Mouse (Mus musculus): ENCODE results near the gene Pkib. TPM values are rescaled to one million over a fixed set of nuclear protein-coding genes. Genes with fewer than 3 reads are reported as not detected.

Pkib gene
- total and polyA plus RNA-seq, 2 experiments from 2014 or later, result 2.6 TPM; not detected in 1

DNA sequence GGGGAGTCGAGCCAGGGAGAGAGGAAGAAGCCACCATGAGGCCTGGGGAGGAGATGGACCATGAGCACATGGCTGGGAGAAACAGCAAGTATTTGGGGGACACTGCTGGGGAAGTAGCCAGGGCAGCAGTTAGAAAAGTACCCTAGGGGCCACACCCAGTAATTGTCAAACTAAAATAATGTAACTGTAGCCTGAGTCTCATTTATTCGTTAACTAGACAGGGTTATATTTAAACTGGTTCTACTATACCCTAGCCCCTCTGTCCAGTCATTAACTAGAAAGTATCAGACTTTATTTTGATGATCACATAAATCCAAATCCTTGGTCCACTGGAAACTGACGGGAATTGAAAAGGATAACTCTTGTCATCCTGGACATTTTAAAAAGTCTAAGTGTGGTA, 7.8 kb downstream of the Pkib start:
- Histone ChIP-seq H3K4me3 (ENCODE audit: low read depth, low read length) (no peak overlapping the region), H3K27me3 (ENCODE audit: control insufficient read depth, insufficient read depth, low read length) (no peaks in the 10 kb centered on the region), H3K4me1 (ENCODE audit: control insufficient read depth, insufficient read depth) (no peaks in the 10 kb centered on the region), H3K9me3 (replicated peaks; ENCODE audit: control insufficient read depth, low read length) (no peaks in the 10 kb centered on the region), H3K27ac (ENCODE audit: low read depth) (no peak overlapping the region), H3K4me2 (ENCODE audit: low read depth, low read length) (no peak overlapping the region), H3K36me3 (replicated peaks; ENCODE audit: control insufficient read depth, insufficient read depth, low read length) (no peaks in the 10 kb centered on the region), H3K9ac (replicated peaks; ENCODE audit: low read depth, low read length) (no peak overlapping the region)
- WGBS, result 56% methylated on average over 3 of the region's 3 CpGs
- ATAC-seq (ENCODE audit: insufficient read depth, low read depth) (no peak), DNase-seq (ENCODE audit: low spot score) (no peak)
- TF ChIP-seq CTCF (IDR thresholded peaks at IDR 0.05; ENCODE audit: low read depth) (no peak), EP300 (IDR thresholded peaks at IDR 0.05; ENCODE audit: low read depth) (no peak)

GRCm38 (mm10) chr10:57653297-57653696, 21.5 kb downstream of the Pkib start:
- H3K9me3 ChIP-seq (replicated peaks; ENCODE audit: control insufficient read depth, low read length), result no peaks in the 10 kb centered on the region
- H3K27me3 ChIP-seq (ENCODE audit: control insufficient read depth, insufficient read depth, low read length), result no peaks in the 10 kb centered on the region
- H3K36me3 ChIP-seq (replicated peaks; ENCODE audit: control insufficient read depth, insufficient read depth, low read length), result no peaks in the 10 kb centered on the region
- no peak for DNase-seq (ENCODE audit: low spot score)
- no peak overlapping the region for H3K4me2 ChIP-seq (ENCODE audit: low read depth, low read length)
- H3K4me3 ChIP-seq (ENCODE audit: low read depth, low read length), result no peak overlapping the region
- H3K27ac ChIP-seq (ENCODE audit: low read depth), result no peak overlapping the region
- no peaks in the 10 kb centered on the region for H3K4me1 ChIP-seq (ENCODE audit: control insufficient read depth, insufficient read depth)
- TF ChIP-seq CTCF (IDR thresholded peaks at IDR 0.05; ENCODE audit: low read depth), result no peak
- no peak for TF ChIP-seq EP300 (IDR thresholded peaks at IDR 0.05; ENCODE audit: low read depth)
- H3K9ac ChIP-seq (replicated peaks; ENCODE audit: low read depth, low read length), result no peak overlapping the region
- no peak for ATAC-seq (ENCODE audit: insufficient read depth, low read depth)
- 67% methylated on average over 1 of the region's 1 CpGs for WGBS

- DNase-seq (ENCODE audit: low spot score), result no peak
- Histone ChIP-seq H3K27ac (ENCODE audit: low read depth) (no peak overlapping the region), H3K4me1 (ENCODE audit: control insufficient read depth, insufficient read depth) (no peaks in the 10 kb centered on the region), H3K27me3 (ENCODE audit: control insufficient read depth, insufficient read depth, low read length) (no peaks in the 10 kb centered on the region), H3K36me3 (replicated peaks; ENCODE audit: control insufficient read depth, insufficient read depth, low read length) (no peaks in the 10 kb centered on the region), H3K4me2 (ENCODE audit: low read depth, low read length) (no peak overlapping the region), H3K4me3 (ENCODE audit: low read depth, low read length) (no peak overlapping the region), H3K9me3 (replicated peaks; ENCODE audit: control insufficient read depth, low read length) (no peaks in the 10 kb centered on the region), H3K9ac (replicated peaks; ENCODE audit: low read depth, low read length) (no peak overlapping the region)
- WGBS, result 85% methylated on average over 3 of the region's 3 CpGs
- no peak for ATAC-seq (ENCODE audit: insufficient read depth, low read depth)
- TF ChIP-seq CTCF (IDR thresholded peaks at IDR 0.05; ENCODE audit: low read depth), result no peak
Measured at GRCm38 (mm10) chr10:57660505-57660904, 28.7 kb downstream of the Pkib start.

GRCm38 (mm10) chr10:57663758-57664157, 32.0 kb downstream of the Pkib start:
- Histone ChIP-seq H3K9ac (replicated peaks; ENCODE audit: low read depth, low read length) (no peak overlapping the region), H3K4me1 (ENCODE audit: control insufficient read depth, insufficient read depth) (no peaks in the 10 kb centered on the region), H3K36me3 (replicated peaks; ENCODE audit: control insufficient read depth, insufficient read depth, low read length) (no peaks in the 10 kb centered on the region), H3K27me3 (ENCODE audit: control insufficient read depth, insufficient read depth, low read length) (no peaks in the 10 kb centered on the region), H3K4me3 (ENCODE audit: low read depth, low read length) (no peak overlapping the region), H3K4me2 (ENCODE audit: low read depth, low read length) (no peak overlapping the region), H3K9me3 (replicated peaks; ENCODE audit: control insufficient read depth, low read length) (no peaks in the 10 kb centered on the region), H3K27ac (ENCODE audit: low read depth) (no peak overlapping the region)
- DNase-seq (ENCODE audit: low spot score) (no peak), ATAC-seq (ENCODE audit: insufficient read depth, low read depth) (no peak)
- TF ChIP-seq EP300 (IDR thresholded peaks at IDR 0.05; ENCODE audit: low read depth), result no peak
- TF ChIP-seq CTCF (IDR thresholded peaks at IDR 0.05; ENCODE audit: low read depth), result no peak
- 74% methylated on average over 1 of the region's 1 CpGs for WGBS

- no peak for ATAC-seq (ENCODE audit: insufficient read depth, low read depth)
- no peak overlapping the region for H3K4me3 ChIP-seq (ENCODE audit: low read depth, low read length)
- H3K27me3 ChIP-seq (ENCODE audit: control insufficient read depth, insufficient read depth, low read length), result no peaks in the 10 kb centered on the region
- no peaks in the 10 kb centered on the region for H3K9me3 ChIP-seq (replicated peaks; ENCODE audit: control insufficient read depth, low read length)
- TF ChIP-seq CTCF (IDR thresholded peaks at IDR 0.05; ENCODE audit: low read depth), result no peak
- no peak for TF ChIP-seq EP300 (IDR thresholded peaks at IDR 0.05; ENCODE audit: low read depth)
- no peak overlapping the region for H3K9ac ChIP-seq (replicated peaks; ENCODE audit: low read depth, low read length)
- no peak overlapping the region for H3K27ac ChIP-seq (ENCODE audit: low read depth)
- no peak for DNase-seq (ENCODE audit: low spot score)
- H3K4me2 ChIP-seq (ENCODE audit: low read depth, low read length), result no peak overlapping the region
- no peaks in the 10 kb centered on the region for H3K36me3 ChIP-seq (replicated peaks; ENCODE audit: control insufficient read depth, insufficient read depth, low read length)
- 81% methylated on average over 2 of the region's 2 CpGs for WGBS
- H3K4me1 ChIP-seq (ENCODE audit: control insufficient read depth, insufficient read depth), result no peaks in the 10 kb centered on the region
Measured at GRCm38 (mm10) chr10:57664253-57664652, 32.5 kb downstream of the Pkib start.

DNA sequence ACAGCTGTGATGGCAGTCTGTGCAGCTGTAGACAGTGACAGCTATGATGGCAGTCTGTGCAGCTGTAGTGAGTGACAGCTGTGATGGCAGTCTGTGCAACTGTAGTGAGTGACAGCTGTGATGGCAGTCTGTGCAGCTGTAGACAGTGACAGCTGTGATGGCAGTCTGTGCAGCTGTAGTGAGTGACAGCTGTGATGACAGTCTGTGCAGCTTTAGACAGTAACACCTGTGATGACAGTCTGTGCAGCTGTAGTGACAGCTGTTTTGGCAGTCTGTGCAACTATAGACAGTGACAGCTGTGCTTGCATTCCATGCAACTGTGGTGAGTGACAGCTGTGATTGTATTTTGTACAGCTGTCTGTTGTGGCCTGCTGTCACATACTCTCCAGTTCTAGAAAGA, 44.0 kb downstream of the Pkib start:
- H3K4me2 ChIP-seq (ENCODE audit: low read depth, low read length), result no peak overlapping the region
- ATAC-seq (ENCODE audit: insufficient read depth, low read depth) (no peak), DNase-seq (ENCODE audit: low spot score) (no peak)
- no peaks in the 10 kb centered on the region for H3K4me1 ChIP-seq (ENCODE audit: control insufficient read depth, insufficient read depth)
- no peaks in the 10 kb centered on the region for H3K36me3 ChIP-seq (replicated peaks; ENCODE audit: control insufficient read depth, insufficient read depth, low read length)
- TF ChIP-seq CTCF (IDR thresholded peaks at IDR 0.05; ENCODE audit: low read depth) (no peak), EP300 (IDR thresholded peaks at IDR 0.05; ENCODE audit: low read depth) (no peak)
- no peaks in the 10 kb centered on the region for H3K9me3 ChIP-seq (replicated peaks; ENCODE audit: control insufficient read depth, low read length)
- H3K9ac ChIP-seq (replicated peaks; ENCODE audit: low read depth, low read length), result no peak overlapping the region
- no peak overlapping the region for H3K27ac ChIP-seq (ENCODE audit: low read depth)
- no peaks in the 10 kb centered on the region for H3K27me3 ChIP-seq (ENCODE audit: control insufficient read depth, insufficient read depth, low read length)
- H3K4me3 ChIP-seq (ENCODE audit: low read depth, low read length), result no peak overlapping the region

All from heart, postnatal 0 days (tissue).